Mouse (Mus musculus) MEL (cell line): ENCODE measurements around the gene Cartpt.

Experiments
- CTCF ChIP-seq, 3 experiments: IDR thresholded peaks in 2 of 3; conservative IDR thresholded peaks in 1 of 3; 2 replicates each; pipeline ENCODE4 v1.5.1; 2011 to 2012; ENCODE audit warnings: low read length in 3 of 3, low read depth in 2 of 3, mild to moderate bottlenecking in 2 of 3, improper control_type of control experiment in 1 of 3, inconsistent platforms in 1 of 3, mixed read lengths in 1 of 3, moderate library complexity in 1 of 3; ENCODE audit not compliant: control insufficient read depth in 1 of 3, insufficient read depth in 1 of 3, poor library complexity in 1 of 3, severe bottlenecking in 1 of 3
- ELF1 ChIP-seq: IDR thresholded peaks from 2 replicates; pipeline ENCODE4 v1.6.1; 2014; ENCODE audit warnings: low read depth, mild to moderate bottlenecking, inconsistent platforms, low read length, improper control_type of control experiment, moderate library complexity
- GABPA ChIP-seq: IDR thresholded peaks from 2 replicates; pipeline ENCODE4 v1.6.1; 2012; ENCODE audit warnings: low read depth, mild to moderate bottlenecking, inconsistent platforms, low read length, improper control_type of control experiment, moderate library complexity
- NRF1 ChIP-seq: IDR thresholded peaks from 2 replicates; pipeline ENCODE4 v1.6.1; 2014; ENCODE audit warnings: low read depth, mild to moderate bottlenecking, inconsistent platforms, low read length, improper control_type of control experiment, moderate library complexity; ENCODE audit not compliant: poor library complexity, insufficient read depth, severe bottlenecking
- POLR2AphosphoS2 ChIP-seq: IDR thresholded peaks from 2 replicates; pipeline ENCODE4 v1.6.1; 2011; ENCODE audit warnings: low read length, improper control_type of control experiment
- USF1 ChIP-seq: IDR thresholded peaks from 2 replicates; pipeline ENCODE4 v1.6.1; 2014; ENCODE audit warnings: low read depth, mild to moderate bottlenecking, inconsistent platforms, low read length, improper control_type of control experiment, moderate library complexity
- ZC3H11A ChIP-seq: IDR thresholded peaks from 2 replicates; pipeline ENCODE4 v1.6.1; 2012; ENCODE audit warnings: low read depth, mild to moderate bottlenecking, inconsistent platforms, low read length, improper control_type of control experiment
- ZKSCAN1 ChIP-seq: IDR thresholded peaks from 2 replicates; pipeline ENCODE4 v1.6.1; 2012; ENCODE audit warnings: low read depth, mild to moderate bottlenecking, inconsistent platforms, low read length, improper control_type of control experiment, moderate library complexity

DNA sequence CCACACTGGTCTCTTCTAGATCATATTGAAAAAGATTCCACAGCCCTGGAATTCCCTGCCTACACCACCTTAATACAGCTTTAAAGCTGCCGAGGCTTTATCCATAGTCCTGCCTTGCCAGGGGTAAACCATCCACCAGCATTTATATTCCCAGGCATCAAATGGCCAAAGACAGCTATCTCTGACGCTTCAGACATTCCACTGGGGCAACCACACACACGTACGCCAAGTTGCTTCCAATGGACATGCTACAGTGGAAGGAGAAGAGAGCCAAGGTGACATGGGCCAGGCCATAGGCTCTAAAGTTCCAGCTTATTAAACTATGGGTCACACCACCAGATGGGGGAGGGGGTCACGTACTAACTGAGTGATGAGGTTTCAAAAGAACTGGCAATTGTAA is 45.7 kb downstream of the Cartpt start:
- TF ChIP-seq NRF1 = no peak
- TF ChIP-seq ZC3H11A = no peak
- TF ChIP-seq POLR2AphosphoS2 = no peak
- no peak for TF ChIP-seq ELF1
- TF ChIP-seq USF1 = no peak
- TF ChIP-seq CTCF (IDR thresholded peaks at IDR 0.05 in 2 of 3, conservative IDR thresholded peaks at IDR 0.05 in 1 of 3; ENCODE audit: control insufficient read depth in 1 of 3, insufficient read depth in 1 of 3, low read depth in 2 of 3, low read length in 3 of 3, poor library complexity in 1 of 3, severe bottlenecking in 1 of 3) = no peak
- no peak for TF ChIP-seq GABPA
- no peak for TF ChIP-seq ZKSCAN1
